Mouse (Mus musculus) cerebellum, postnatal 36 days (tissue): Measurements from ENCODE around the gene Phtf1.

ENCODE experiments used
- DNase-seq, 2 experiments: peaks; one replicate each; pipeline ENCODE4 v3.0.0; 2021 to 2022; ENCODE audit warnings: mixed read lengths in 2 of 2

The Phtf1 gene

DNA sequence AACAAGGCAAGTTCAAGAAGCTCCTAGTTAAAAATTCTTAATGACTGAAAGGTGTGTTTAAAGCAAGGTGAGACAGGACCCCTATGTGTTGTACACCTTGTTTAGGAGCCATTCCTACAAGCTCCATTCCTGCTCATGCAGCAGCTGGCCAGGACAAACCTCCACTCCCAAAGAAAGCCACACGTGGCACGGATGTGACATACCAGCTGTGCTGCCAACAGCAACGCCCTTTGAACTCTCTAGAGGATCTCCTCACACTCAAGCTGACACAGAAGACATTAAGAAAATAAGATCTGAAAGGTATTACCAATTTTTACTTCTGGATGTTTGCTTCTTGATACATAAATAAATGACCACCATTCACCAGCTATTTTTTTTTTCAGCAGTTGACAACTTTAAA lies 59.0 kb downstream of the Phtf1 start:
- no peak for DNase-seq

DNA sequence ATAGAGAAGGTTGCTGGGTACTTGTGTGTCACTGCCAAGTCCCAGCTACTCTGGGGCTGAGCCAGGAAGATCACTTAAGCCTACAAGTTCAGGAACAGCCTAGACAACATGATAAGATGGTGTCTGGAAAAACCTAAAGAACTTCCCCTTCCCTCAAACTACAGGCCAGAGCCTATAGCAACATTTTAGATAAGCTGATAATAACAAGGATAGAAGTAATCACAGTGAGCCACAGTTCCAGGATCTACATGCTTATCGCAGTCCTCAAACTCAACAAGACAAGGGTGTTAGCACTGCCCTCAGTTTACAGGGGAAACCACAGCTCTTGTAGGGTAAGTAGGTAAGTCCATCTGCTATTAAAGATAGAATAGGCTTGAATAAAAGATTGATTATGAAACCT lies 64.2 kb downstream of the Phtf1 start:
- DNase-seq = no peak

DNA sequence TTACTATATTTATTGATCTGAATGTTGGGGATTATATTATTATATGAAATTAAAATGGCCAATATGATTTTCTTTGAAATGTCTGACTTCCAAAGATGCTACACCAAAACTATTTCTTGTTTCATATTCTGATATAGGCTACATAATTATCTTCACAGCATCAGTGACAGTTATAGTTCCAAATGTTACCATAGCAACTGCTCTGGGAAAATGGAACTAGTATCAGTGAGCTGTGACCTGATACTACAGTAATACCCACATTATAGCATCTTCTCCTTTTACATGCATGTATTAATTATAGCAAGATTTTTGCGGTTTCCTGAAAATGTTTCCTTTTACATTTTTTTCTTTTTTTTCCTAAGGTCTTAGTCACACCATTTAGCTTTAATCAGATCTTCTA lies 64.8 kb downstream of the Phtf1 start:
- no peak for DNase-seq

DNA sequence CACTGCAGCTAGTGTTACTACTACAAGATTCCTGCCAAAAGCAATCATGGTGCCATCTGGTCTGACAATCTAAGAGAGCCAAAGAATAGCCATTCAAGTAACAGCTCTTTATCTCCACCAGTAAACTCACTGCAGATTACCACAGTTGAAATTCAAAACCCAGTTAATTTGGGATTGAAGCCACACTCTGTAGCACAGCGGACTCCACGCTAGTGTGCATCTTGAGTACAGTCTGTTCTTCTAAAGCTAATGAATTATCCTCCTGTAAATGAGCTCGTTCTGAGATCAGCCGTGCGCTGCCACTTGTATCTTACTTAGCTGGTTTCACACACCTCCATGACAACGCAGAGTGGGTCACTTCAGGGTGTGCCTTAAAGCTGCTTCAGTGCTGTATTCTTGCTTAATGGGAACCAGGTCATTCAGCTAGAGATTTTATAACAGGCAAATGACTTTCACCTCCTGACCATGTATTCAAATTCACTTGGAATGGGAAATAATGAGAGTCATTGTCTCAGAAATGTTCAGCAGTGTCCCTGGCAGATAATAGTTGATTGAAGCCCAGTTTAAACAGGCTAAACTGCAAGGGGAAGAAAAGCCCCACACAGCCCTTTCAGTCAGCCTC lies 91.2 kb downstream of the Phtf1 start:
- peak; percentile 6 to 34 for DNase-seq

DNA sequence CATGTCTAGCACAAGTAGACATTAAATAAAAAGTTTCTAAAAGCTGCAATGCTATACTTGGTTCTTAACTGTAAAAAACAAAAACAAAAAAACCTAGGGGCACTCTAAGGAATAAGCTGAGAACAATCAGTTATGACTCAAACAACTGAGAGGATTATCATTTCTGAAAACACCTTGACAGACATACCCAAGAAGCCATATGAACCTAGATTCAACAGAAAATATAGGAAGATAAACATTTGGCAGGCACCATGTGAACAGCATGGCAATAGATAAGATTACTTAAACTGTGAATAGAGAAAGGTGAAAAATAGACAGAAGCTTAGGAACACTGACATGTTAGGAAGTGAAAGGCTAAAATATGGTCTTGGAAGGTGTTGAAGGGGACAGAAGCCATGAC lies 101.5 kb downstream of the Phtf1 start:
- no peak for DNase-seq
